Mouse (Mus musculus) liver, postnatal 0 days (tissue): ENCODE results near the gene Brk1. TPM values are rescaled to one million over a fixed set of nuclear protein-coding genes. Genes with fewer than 3 reads are reported as not detected.
A peak's percentile ranks its signal among the peaks of the same experiment; 100 is the strongest.

ENCODE experiments used
- ATAC-seq: fragments of 200-750 bp; cut with Nextera tagmentation; 2 replicates; pipeline ENCODE4 v1.8.0; 2017; ENCODE audit warnings: mild to moderate bottlenecking, moderate library complexity
- DNase-seq: peaks from one replicate; pipeline ENCODE4 v3.0.0-alpha.2; 2016
- H3K27ac ChIP-seq: fragments of 300-500 bp; sonication (generic); 2 replicates; pipeline ENCODE4 v1.5.1; 2014; ENCODE audit warnings: antibody characterized with exemption, moderate library complexity, mild to moderate bottlenecking, low read depth
- H3K27me3 ChIP-seq: fragments of 300-500 bp; sonication (generic); 2 replicates; pipeline ENCODE4 v1.6.1; 2014; ENCODE audit warnings: low read length, control low read depth, mixed read lengths; ENCODE audit not compliant: insufficient read depth
- H3K36me3 ChIP-seq: fragments of 300-500 bp; sonication (generic); replicated peaks from 2 replicates; pipeline ENCODE4 v1.6.1; 2014; ENCODE audit warnings: mild to moderate bottlenecking, control low read depth, low read length, moderate library complexity, mixed read lengths; ENCODE audit not compliant: insufficient read depth
- H3K4me1 ChIP-seq: fragments of 300-500 bp; sonication (generic); 2 replicates; pipeline ENCODE4 v1.6.1; 2014; ENCODE audit warnings: antibody characterized with exemption, mild to moderate bottlenecking, control low read depth; ENCODE audit not compliant: insufficient read depth
- H3K4me2 ChIP-seq: fragments of 300-500 bp; sonication (generic); 2 replicates; pipeline ENCODE4 v1.6.1; 2014; ENCODE audit warnings: low read depth, mild to moderate bottlenecking, low read length, moderate library complexity, mixed read lengths
- H3K4me3 ChIP-seq: fragments of 300-500 bp; sonication (generic); 2 replicates; pipeline ENCODE4 v1.5.1; 2014; ENCODE audit warnings: low read depth, low read length
- H3K9ac ChIP-seq: fragments of 300-500 bp; sonication (generic); replicated peaks from 2 replicates; pipeline ENCODE4 v1.6.1; 2014; ENCODE audit warnings: mild to moderate bottlenecking, moderate library complexity
- H3K9me3 ChIP-seq: fragments of 300-500 bp; sonication (generic); 2 replicates; pipeline ENCODE4 v1.6.1; 2016; ENCODE audit warnings: mild to moderate bottlenecking, control low read depth, low read length, mixed read lengths
- CTCF ChIP-seq: sonication (generic); IDR thresholded peaks from 2 replicates; pipeline ENCODE4 v1.5.1; 2016; ENCODE audit warnings: antibody characterized with exemption, low read depth
- EP300 ChIP-seq: IDR thresholded peaks from 2 replicates; pipeline ENCODE4 v1.6.1; 2016; ENCODE audit warnings: antibody characterized with exemption, low read depth, mild to moderate bottlenecking
- WGBS: fragments of 180-500 bp; shearing (Covaris S2); extraction: QIAGEN DNeasy Blood & Tissue Kit; methylation state at CpG from one replicate; pipeline ENCODE4 v1.1.7; 2014; ENCODE audit not compliant: insufficient replicate concordance; 5-methylcytosine and 5-hydroxymethylcytosine counted together
- polyA plus RNA-seq: library from polyadenylated mRNA; unstranded; fragments of >200 nt; fragmentation: Nextera tagmentation; extraction: Ambion mirVana; gene quantifications from 2 replicates; pipeline ENCODE4 v1.2.1, GENCODE M21; 2015

Brk1 gene
- polyA plus RNA-seq, 1 experiment from 2014 or later: 88.9 TPM

DNA sequence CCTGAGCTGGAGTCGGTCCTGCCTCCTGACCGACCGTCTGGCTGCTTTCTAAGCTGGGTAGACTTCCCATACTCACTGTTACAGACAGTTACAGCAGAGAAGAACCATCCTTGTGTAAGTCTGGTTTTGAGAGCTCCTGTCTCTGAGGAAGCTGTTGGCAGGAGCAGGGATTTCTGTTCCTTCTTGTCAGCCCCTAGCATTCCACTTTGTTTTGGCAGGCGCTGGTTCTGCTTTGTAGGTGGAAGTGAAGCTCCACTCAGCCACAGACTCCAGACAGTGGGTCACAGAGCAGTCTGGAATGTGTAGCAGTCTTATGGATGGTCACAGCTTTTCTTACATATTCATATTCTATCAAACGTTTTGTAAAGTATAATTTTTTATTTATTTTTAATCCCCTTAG lies 25.8 kb downstream of the Brk1 start:
- H3K27ac ChIP-seq: no peak overlapping the region
- H3K4me2 ChIP-seq: no peak overlapping the region
- H3K9me3 ChIP-seq: no peaks in the 10 kb centered on the region
- H3K4me3 ChIP-seq: no peak overlapping the region
- TF ChIP-seq CTCF (no peak), EP300 (no peak)
- no peak for DNase-seq
- H3K9ac ChIP-seq: no peak overlapping the region
- no peak for ATAC-seq
- WGBS: 65% methylated on average over 5 of the region's 5 CpGs
- H3K4me1 ChIP-seq: peaks cover 7% of the 10 kb centered on the region
- peaks cover 37% of the 10 kb centered on the region for H3K36me3 ChIP-seq
- no peaks in the 10 kb centered on the region for H3K27me3 ChIP-seq

- Histone ChIP-seq H3K9me3 (no peaks in the 10 kb centered on the region), H3K4me2 (no peak overlapping the region), H3K4me3 (no peak overlapping the region), H3K36me3 (peaks cover 37% of the 10 kb centered on the region), H3K27ac (no peak overlapping the region), H3K9ac (no peak overlapping the region), H3K27me3 (no peaks in the 10 kb centered on the region), H3K4me1 (no peaks in the 10 kb centered on the region)
- DNase-seq (no peak), ATAC-seq (no peak)
- no peak for TF ChIP-seq EP300
- TF ChIP-seq CTCF: no peak
- 87% methylated on average over 4 of the region's 4 CpGs for WGBS
These were observed 28.3 kb downstream of the Brk1 start for GRCm38 (mm10) chr6:113632863-113633262.

- TF ChIP-seq EP300: 0 out of 2 replicates have a peak, but pooled peaks have one; percentile 10
- peak; percentile 100 for TF ChIP-seq CTCF
- DNase-seq (peak; percentile 96), ATAC-seq (peak; percentile 97)
- no peaks in the 10 kb centered on the region for H3K36me3 ChIP-seq
- H3K4me2 ChIP-seq: peak within 1 kb of the TSS; percentile 84
- peak within 1 kb of the TSS; percentile 65 for H3K9ac ChIP-seq
- H3K9me3 ChIP-seq: no peaks in the 10 kb centered on the region
- H3K4me3 ChIP-seq: peak within 1 kb of the TSS; percentile 61
- peaks cover 13% of the 10 kb centered on the region for H3K4me1 ChIP-seq
- peak within 1 kb of the TSS; percentile 71 for H3K27ac ChIP-seq
- no peaks in the 10 kb centered on the region for H3K27me3 ChIP-seq
- 5% methylated on average over 35 of the region's 37 CpGs for WGBS
These were observed 33.9 kb downstream of the Brk1 start, which contains the start of gene Irak2 for GRCm38 (mm10) chr6:113638302-113639040. Gene Irak2, plus strand, starts transcription at chr6:113638467.

GRCm38 (mm10) chr6:113639201-113639600 lies 34.6 kb downstream of the Brk1 start:
- WGBS: 70% methylated on average over 4 of the region's 4 CpGs
- no peak for TF ChIP-seq CTCF
- TF ChIP-seq EP300: no peak
- peaks cover 19% of the 10 kb centered on the region for H3K4me1 ChIP-seq
- peak overlapping the region; percentile 84 for H3K4me2 ChIP-seq
- H3K36me3 ChIP-seq: no peaks in the 10 kb centered on the region
- no peaks in the 10 kb centered on the region for H3K9me3 ChIP-seq
- no peak for ATAC-seq
- peak overlapping the region; percentile 26; the same call in 1 of the 2 replicates for H3K9ac ChIP-seq
- peak overlapping the region; percentile 61; the same call in 1 of the 2 replicates for H3K4me3 ChIP-seq
- DNase-seq: no peak
- H3K27me3 ChIP-seq: no peaks in the 10 kb centered on the region
- peak overlapping the region; percentile 59 for H3K27ac ChIP-seq

DNA sequence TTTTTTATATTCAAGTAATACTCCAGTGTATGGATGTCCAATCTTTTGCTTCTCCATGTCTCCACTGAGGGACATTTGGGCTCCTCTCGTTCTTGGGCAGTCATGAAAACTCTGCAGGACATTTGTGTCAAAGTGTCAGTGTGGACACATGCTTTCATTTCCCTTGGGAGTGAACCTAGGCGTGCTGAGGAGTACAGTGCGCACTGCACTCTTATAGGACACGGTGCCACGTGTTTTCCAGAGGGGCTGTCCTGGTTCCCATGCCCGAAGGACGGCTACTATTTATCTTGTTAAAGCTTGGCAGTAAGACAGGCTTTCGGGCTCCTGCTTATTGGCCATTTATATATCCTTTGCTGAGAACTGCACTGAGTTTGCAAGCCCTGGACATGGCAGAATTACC lies 38.0 kb downstream of the Brk1 start:
- Histone ChIP-seq H3K4me3 (no peak overlapping the region), H3K36me3 (peaks cover 2% of the 10 kb centered on the region), H3K4me2 (no peak overlapping the region), H3K9me3 (no peaks in the 10 kb centered on the region), H3K4me1 (peaks cover 33% of the 10 kb centered on the region), H3K27me3 (no peaks in the 10 kb centered on the region), H3K9ac (no peak overlapping the region), H3K27ac (no peak overlapping the region)
- DNase-seq (no peak), ATAC-seq (no peak)
- TF ChIP-seq EP300 (no peak), CTCF (no peak)
- WGBS: 83% methylated on average over 8 of the region's 8 CpGs

DNA sequence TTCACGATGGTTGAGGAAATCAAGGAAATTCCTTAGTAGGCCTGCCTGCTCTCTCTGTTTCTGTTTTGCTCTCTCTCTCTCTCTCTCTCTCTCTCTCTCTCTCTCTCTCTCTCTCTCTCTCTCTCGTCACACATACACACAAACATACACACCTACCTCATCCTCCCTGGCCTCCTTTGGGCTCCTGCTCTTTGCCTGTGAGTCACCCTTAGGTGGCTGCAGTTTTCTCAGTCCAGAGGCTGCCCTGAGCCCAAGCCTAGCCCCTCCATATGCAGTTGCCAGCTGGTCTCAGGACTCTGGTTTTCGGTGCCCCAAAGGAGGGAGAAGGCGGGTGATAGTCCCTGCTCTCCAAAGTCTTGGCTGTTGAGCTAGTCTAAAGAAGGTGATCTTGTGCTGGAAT lies 38.4 kb downstream of the Brk1 start:
- no peak overlapping the region for H3K4me2 ChIP-seq
- H3K27me3 ChIP-seq: no peaks in the 10 kb centered on the region
- H3K36me3 ChIP-seq: peaks cover 6% of the 10 kb centered on the region
- no peak overlapping the region for H3K27ac ChIP-seq
- DNase-seq: no peak
- no peak overlapping the region for H3K4me3 ChIP-seq
- no peaks in the 10 kb centered on the region for H3K9me3 ChIP-seq
- no peak overlapping the region for H3K9ac ChIP-seq
- TF ChIP-seq EP300 (no peak), CTCF (no peak)
- ATAC-seq: no peak
- 77% methylated on average over 4 of the region's 4 CpGs for WGBS
- H3K4me1 ChIP-seq: peaks cover 33% of the 10 kb centered on the region
